Mouse (Mus musculus): Measurements from ENCODE around the gene Tpp1.

DNA sequence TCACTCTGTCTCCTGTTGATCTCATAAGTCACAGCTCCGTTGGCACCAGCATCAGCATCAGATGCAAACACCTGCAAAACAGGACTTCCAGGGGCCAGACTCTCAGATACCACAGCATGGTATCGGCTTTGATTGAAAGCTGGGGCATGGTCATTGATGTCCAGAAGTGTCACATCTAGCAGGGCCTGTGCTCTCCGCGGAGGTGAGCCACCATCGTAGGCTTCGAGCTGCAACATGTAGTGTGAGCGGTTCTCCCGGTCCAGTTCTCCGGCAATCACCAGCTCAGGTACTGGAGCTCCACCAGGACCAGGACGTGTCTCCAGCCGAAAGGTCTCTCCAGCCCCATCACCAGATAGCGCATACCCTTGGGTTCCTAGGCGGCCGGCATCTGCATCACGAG is 20.3 kb upstream of the Tpp1 start:
- TF ChIP-seq CTCF (IDR thresholded peaks at IDR 0.05; ENCODE audit: low read depth, low read length) (no peak), POLR2A (IDR thresholded peaks at IDR 0.05; ENCODE audit: borderline replicate concordance, low read depth, low read length) (no peak)

Measured in bone marrow macrophage, adult 2 months (primary cell).